Mouse (Mus musculus) frontal cortex, adult 2 months (tissue): ENCODE data around the gene Aunip. TPM values are rescaled to one million over a fixed set of nuclear protein-coding genes. Genes with fewer than 3 reads are reported as not detected.
"Not testable (repeated sequence)": the region's sequence is repeated elsewhere in the genome, so short reads cannot be mapped to it uniquely, and the experiment has no call there.

Experiments
- DNase-seq, 2 experiments: peaks; one replicate each; pipeline ENCODE4 v3.0.0; 2022; ENCODE audit warnings: low spot score in 1 of 2; ENCODE audit errors: extremely low spot score in 1 of 2
- polyA plus RNA-seq: library from polyadenylated mRNA; depleted of rRNA; stranded (reverse); fragments of >200 nt; gene quantifications from 2 replicates; pipeline ENCODE4 v1.2.3, GENCODE M21; 2012

Gene Aunip
- polyA plus RNA-seq, 1 experiment: 0.50 TPM

DNA sequence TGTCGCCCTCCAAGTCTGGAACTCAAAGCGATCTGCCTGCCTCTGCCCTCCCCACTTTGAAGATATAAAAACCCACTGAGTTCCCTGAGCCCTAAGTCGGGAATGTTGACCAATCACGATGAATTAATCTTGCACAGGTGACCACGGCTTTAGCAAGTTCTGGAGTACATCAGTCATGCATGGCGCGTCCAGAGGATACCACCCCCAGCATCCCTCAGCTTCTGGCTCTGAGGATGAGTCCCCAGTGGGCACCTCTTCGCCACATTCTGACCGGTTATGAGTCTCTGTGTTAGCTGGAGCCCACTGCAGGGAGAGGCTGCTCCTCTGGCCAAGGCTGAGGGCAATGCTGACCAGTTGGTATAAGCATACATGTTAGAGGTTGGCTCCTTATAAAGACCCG, 26.6 kb upstream of the Aunip start:
- no peak for DNase-seq

DNA sequence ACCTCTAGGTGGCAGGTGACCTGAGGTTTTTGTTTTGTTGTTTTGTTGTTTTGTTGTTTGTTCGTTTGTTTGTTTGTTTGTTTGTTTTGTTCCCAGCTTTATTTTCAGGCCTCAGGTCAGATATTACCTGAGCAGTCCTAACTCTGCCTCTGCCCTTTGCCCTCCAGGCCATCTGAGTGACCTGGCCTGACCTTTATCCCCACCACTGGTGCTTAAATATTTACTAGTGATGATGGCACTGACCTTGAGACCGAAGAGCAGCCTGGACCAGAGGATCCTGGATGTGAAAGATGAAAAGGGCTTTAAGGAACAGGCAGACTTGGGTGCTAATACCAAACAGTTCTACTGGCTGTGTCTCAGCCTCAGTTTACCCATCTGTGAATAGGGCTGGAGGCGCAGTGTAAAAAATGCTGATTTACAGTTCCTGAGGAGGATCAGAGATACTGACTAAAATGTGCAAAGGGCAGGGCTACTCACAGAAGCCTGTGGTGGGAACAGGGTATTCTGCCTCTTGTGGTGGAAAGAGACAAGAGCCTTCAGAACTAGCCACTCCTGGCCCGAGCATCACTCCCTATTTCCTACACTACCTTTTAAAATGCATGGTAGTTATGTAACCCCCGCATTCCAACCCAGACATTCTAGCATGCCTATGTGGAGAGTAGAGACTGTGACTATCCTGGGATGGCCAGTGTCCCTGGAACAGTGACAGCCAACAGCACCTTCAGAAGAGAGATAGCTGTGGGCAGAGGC, 25.5 kb upstream of the Aunip start:
- no peak for DNase-seq

DNA sequence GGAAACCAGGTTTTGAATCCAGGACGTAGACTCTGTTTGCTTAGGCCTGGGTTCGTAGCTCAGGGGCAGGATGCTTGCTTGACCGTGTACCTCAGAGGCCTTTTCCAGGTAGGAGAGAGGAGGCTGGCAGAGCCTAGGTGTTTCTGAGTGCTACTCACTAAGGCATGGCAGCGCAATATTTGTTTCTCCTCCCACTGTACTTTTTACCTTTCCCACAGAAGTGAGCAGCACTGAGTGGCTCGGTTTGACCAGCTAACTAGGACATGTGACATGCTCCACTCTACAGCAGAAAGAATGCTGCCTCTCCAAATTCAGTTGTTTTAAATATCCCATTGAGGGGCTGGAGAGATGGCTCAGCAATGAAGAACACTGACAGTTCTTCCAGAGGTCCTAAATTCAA, 22.6 kb upstream of the Aunip start:
- no peak for DNase-seq

DNA sequence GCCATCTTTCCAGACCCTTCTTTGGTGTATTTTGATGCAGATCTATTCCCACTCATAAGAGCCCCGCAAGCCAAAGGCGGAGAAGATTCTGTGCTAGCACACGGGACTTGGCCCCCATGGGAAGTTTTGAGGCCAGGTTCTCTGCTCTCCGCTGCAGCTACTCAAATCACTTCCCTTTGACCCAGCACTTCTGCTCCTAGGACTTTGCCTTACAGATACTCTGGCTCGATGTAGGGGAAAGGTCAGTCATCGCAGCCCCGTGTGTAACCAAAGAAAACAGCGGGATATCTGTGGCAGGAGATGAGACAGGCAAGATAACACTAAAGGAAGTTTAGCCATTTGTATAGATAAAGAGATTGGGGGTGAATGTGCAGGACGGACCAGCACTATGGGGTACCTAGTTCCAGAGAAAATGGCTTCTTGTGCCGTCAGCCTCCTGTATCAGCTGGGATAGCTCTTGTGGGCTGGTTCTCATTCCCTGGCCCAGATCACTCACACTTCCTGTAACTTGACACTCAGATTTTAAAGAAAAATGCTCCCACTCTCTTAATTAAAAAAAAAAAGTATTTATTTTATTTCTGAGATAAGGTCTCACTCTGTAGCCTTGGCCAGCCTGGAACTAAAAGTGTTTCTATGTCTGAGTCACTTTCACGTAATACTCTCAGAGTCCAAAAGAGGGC, 20.7 kb upstream of the Aunip start:
- no peak for DNase-seq

DNA sequence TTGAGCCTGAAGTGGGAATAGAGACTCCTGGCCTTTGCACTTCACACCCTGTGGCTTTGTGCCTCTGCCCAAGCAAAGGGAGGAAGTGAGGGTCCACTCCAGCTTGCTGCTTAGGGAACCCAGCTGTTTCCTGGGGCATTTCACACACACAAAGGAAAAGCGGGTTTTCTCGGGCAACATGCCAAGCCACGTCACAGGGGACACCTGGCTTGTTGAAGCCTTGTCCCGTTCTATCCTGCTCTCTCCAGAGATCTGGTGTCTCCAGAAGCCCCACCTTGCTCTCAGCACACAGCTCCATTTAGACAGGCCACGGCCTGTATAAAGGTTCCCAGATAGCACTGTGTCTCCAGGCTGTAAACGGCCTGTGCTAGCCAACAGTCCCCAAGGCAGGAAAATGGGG, 19.1 kb upstream of the Aunip start:
- DNase-seq: no peak

DNA sequence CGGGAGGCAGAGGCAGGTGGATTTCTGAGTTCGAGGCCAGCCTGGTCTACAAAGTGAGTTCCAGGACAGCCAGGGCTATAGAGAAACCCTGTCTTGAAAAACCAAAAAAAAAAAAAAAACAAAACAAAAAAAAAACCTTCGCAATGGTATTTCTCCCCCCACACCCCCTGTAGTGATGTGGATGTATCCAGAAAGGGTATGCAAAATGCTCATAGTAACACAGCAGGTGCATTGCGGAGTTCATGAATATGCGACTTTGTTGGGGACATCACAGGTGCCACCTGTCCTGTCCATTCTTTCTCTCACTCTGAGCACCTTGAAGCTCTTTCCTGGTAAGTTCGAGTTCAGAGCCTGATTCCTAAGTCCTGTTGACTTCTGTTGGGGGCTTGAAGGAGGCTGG, 16.6 kb upstream of the Aunip start:
- DNase-seq: not testable (repeated sequence)

DNA sequence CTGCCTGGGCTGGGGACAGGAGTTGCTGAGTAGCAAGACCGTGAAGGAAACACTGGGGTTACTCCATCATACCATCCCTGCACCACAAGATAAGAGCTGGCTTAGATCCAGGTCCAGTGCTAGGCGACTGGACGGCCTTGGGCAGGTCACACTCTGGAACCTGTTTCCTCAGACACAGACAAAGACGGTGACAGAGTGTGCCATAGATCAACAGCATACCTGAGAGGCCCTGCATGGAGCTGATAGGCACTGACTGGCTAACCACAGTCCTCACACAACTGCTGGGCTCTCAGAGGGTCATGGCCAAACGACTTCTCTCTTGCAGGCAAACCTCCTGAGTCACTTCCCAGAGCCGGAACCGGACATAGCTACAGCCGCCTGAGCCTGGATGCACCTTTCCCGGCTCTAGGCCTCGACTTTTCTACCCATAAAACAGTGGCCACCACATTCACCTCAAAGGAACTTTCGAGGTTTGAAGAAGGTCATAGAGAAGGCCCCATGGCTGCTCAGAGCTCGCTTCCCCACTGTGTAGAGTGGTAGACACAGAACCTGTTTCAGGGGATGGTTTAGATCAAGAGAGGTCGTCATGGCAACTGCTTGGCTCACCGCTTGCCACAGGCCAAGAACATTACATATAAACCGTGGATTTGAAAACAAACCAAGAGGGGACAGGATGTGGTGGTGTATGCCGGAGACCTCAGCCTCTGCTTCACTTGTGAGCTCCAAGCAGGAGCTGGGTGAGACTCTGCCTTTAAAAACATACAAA, 15.8 kb upstream of the Aunip start:
- no peak for DNase-seq

DNA sequence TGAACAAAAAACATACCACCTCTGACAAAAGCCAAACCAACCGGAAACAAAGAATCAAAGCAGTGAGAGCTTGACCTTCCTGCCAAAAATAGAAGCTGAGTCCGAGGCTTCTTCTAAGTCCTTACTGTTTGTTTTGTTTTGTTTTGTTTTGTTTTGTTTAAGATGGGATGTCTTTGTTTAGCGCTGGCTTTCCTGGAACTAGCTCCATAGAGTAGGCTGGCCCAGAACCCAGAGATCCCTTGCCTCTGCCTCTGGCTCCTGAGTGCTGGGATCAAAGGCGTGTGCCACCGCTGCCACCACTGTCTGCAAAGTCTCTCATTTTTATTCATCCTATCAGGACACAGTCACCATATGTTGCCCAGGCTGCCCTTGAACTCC, 15.3 kb upstream of the Aunip start:
- no peak for DNase-seq

DNA sequence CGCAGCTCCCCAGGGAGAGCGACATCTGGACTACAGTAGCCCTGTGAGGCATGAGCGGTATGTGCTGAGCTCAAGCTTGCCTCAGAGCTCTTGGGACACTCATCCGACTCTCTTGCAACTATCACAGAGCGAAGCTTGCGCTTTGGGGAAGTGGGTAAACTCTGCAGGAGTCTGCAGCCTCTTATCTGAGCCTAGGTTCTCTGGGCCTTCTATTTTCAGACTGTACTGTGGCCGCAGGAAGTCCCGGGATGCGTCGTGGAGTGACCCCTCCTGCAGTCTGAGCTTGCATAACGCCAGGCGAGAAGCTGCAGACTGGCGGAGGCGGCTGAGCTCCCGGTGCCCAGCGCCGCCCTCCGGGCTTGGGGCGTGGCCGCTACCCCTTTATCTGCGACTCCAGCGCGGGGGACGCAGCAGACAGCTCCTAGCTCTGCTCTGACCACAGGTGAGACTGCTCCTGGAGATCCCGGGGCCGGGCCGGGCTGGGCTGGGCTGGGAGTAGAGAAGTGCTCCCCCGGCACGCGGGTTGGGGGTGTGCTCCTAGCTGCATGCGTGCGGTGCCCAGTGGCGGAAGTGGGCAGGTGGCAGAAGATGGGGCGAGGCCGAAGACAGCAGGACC, 14.1 kb upstream of the Aunip start, which contains the start of gene Paqr7:
TSS of gene Paqr7 (plus strand) at position 103 of the 616 bp plus-strand sequence.
- DNase-seq: peak in 1 of 2 experiments; percentile 82

DNA sequence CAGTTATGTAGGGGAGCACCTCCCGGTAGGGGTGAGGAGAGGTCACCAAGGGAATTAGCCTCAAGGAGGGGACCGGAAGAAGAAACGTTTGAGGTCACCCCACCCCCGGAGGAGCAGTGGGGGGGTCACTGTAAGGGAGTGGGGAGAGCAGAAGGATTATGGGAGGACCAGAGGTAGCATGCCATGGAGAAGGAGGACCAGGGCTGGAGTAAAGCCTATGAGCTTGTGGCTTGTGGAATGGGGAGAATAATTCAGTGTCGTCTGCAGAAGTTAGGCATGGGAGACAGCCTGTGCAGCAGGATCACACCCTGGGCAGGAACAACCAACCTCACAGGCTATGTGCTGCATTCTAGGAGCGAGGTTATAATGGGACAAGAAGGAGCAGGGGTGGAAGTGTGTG, 13.6 kb upstream of the Aunip start:
- DNase-seq: no peak

DNA sequence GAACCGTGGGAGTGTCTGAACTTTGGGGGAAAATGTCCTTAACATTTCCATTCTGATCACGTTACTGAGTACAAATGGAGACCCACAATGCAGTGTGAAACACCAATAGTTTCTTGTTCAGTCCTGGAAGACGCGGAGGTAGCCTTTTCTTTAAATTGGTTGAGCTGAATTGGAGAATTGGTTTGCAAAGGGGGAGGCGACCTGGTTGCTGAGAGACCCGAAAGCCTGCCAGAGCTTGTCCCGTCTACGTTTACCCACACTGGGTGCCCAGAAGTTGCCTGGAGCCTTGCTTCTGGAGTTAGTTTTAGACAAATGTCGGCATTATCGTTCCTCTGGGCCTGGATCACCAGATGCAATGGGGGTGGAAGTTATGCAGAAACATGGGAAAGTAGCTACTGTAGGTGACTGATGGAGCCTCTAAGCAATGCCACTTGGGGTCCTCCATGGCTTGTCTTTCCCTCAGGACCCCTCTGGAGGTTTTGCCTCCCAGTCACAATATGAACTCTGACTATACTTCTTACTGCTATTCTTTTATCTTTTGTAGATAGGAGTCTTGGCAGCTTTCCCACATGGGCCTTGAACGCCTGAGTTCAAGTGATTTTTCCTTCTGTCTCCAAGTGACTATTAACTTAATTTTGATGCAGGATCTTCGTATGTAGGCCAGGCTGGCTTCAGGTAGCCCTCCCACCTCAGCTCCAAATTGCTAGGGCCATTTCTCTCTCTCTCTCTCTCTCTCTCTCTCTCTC, 12.6 kb upstream of the Aunip start:
- no peak for DNase-seq

DNA sequence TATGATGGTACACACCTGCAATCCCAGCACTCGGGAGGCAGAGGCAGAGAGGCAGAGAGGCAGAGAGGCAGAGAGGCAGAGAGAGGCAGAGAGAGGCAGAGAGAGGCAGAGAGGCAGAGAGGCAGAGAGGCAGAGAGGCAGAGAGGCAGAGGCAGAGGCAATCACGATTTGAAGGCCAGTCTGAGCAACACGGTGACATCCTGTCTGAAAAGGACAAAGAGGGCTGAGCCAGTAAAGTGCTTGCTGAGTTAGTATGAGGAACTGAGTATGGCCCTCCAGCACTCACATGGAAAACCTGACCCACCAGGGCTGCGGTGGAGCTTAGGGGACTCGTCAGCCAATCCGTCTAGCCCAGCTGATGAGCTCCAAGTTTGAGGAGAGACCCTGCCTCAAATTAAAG, 11.8 kb upstream of the Aunip start:
- not testable (repeated sequence) for DNase-seq

DNA sequence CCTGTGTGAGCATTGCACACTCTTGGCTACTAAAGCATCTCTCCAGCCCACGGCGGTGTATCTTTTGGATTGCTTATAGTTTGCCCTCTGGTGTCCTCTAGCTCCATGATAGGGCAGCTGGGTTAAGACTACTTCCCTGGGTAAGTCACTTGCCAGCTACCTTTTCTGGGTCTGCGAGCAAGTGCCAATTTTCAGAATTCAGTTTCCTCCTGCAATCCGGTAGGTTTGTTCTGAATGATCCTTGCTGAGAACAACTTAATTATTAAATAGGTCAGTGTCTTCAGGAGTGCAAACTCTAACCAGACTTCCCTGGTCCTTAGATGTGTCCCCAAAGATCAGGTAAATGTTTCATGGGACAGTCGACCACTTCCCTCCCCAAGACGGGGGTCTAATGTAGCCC, 9.7 kb upstream of the Aunip start:
- DNase-seq: no peak

DNA sequence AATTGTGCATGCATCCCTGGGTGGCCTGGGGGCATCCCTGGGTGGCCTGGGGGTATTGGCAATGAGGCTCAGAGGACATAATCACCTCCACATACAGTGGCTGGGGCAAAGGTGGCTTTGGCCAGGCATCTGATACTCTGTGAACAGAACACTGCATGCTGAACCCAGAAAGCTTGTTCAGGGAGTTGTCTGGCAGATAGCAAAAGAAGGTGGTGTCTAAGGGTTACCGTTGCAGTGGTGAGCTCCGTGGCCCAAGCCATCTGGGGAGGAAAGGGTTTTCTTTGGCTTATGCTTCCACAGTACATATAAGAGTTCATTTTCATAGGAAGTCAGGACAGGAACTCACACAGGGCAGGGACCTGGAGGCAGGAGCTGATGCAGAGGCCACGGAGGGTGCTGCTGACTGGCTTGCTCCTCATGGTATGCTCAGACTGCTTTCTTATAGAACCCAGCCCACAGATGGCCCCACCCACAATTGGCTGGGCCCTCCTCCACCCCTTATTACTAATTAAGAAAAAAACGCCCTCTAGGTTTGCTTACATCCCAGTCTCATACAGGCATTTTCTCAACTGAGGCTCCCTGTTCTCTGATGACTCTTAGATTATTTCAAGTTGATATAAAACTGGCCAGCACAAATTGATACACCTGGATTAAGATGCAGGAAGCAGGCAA, 7.0 kb upstream of the Aunip start:
- no peak for DNase-seq

DNA sequence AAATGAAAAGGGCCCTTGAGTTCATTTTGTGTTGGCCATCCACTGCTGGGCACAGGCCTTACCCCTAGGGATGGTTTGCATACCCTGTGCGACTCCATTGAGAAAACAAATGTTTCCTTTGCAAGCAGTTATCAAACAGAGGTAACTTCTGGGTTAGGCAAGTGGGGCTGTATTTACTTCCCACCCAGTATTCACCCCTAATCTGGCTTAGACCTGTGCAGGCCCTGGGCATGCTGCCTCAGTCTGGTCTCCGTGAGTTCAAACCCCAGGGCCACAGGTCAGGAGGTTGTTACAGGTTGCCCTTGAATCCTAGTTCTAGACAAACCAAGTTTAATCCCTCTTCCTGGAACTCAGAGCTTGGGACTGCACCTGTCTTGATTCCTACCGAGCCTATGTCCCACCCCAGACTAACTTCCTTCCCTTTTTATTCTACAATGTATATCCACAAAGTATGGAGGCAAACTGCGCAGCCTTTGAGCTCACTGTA, 5.5 kb upstream of the Aunip start:
- DNase-seq: no peak

DNA sequence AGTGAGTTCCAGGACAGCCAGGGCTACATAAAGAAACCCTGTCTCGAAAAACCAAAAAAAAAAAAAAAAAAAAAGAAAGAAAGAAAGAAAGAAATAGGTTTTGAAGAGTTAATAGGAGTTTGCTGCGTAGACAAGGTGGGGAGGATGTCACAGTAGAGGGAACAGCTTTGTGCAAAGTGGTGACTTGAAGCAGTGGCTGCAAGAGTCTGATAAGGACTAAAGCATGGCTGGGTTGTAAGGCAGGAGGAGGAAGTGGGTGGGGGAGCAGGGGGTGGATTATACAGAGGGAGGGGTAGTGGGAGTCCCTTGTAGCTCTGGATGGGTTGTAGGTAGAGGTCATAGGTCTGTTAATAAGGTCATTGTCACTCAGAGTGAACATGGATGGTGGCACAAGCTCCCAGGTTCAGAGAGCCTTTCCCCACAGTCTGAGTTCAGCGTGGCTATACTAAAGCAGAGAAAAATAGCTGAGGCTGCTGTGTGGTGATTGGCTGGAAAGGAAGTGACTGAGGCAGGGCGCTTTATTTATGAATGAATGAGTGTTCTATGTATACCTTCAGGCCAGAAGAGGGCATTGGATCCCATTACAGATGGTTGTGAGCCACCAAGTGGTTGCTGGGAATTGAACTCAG, 4.7 kb upstream of the Aunip start:
- no peak for DNase-seq

DNA sequence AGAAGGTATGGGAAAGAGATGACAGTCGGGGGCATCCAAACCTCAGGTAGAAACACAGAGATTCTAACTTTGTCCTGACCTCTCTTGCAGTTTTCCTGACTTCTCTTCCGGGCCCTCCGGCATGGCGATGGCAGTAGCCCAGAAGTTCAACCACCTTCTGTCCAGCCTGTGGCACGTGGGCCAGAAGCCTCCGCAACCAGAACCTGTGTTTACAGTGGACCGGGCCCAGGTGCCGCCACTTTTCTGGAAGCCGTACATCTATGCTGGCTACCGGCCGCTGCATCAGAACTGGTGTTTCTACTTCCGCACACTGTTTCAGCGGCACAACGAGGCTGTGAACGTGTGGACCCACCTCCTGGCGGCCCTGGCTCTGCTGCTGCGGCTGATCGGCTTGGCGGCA, 4.1 kb upstream of the Aunip start:
- no peak for DNase-seq

DNA sequence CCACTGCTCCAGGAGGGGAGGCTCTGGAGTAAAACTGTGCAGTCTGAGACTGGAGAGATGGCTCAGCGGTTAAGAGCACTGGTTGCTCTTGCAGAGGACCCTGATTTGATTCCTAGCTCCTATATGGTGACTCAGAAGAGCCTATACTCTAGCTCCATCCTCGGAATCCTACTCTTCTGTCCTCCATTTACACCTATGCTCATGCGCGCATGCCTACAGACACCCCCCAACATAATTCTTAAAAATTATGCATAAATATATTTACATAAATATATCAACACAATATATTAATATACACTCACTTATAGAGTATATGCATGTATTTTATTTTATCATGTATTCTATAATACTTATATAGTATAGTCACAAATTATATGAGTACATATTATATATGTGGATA, 403 bp upstream of the Aunip start:
- no peak for DNase-seq

DNA sequence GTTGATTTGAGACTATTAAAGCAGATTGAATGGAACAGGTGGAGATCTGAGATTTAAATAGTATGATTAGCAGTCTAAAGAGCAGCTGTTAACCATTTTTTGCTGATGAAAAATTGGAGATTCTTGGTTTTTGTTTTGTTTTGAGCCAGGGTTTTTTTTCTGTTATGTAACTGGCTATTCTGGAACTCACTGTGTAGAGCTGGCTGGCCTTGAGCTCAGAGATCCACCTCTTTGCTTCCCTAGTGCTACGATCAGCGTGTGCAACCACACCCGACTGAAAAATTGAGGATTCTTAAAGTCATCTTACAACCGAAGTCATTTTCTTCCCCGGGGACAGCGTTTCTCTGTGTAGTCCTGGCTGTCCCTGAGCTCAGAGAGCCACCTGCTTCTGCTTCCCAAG, 931 bp downstream of the Aunip start:
- no peak for DNase-seq
